Mouse (Mus musculus) cerebellum, adult 18-20 months (tissue): ENCODE measurements around the gene Rere.
"Not testable (repeated sequence)": the region's sequence is repeated elsewhere in the genome, so short reads cannot be mapped to it uniquely, and the experiment has no call there.

Source experiments
- DNase-seq, 2 experiments: peaks; one replicate each; pipeline ENCODE4 v3.0.0; 2021

The Rere gene

DNA sequence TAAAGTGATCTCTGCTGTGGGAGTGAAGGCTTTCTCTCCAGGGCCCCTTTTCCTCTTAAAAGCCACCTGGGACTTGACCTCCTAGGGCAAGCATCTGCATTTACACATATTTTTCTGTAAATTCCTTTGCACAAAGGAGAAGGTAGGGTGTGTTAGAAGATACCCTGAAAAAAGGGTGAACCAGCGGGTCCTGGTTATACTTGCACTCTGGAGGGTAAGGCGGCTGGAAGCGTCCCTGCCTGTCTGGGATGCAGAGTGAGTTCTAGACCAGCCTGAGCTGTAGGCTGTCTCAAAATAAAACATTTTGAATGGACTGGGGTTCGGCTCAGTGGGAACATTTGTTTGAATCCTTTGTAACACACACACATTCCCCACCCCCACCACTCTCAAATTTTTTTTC lies 310.2 kb downstream of the Rere start:
- no peak for DNase-seq

DNA sequence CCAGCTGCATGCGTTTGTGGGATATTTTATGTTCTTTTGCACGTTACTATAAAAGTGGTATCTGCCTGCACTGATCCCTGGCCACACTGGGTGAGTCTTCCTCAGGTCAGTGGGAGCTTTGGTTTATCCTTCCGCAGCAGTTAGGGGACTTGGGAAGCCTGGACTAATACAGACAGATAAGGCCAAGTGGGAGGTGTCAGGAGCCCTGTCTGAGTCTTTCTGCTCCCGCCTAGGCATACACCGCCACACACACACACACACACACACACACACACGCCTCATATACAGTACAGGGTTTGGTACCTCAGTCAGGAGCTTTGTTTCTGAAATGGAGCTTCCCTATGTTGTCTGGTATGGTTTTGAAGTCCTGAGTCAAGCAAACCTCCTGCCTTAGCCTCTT lies 310.6 kb downstream of the Rere start:
- DNase-seq: no peak

DNA sequence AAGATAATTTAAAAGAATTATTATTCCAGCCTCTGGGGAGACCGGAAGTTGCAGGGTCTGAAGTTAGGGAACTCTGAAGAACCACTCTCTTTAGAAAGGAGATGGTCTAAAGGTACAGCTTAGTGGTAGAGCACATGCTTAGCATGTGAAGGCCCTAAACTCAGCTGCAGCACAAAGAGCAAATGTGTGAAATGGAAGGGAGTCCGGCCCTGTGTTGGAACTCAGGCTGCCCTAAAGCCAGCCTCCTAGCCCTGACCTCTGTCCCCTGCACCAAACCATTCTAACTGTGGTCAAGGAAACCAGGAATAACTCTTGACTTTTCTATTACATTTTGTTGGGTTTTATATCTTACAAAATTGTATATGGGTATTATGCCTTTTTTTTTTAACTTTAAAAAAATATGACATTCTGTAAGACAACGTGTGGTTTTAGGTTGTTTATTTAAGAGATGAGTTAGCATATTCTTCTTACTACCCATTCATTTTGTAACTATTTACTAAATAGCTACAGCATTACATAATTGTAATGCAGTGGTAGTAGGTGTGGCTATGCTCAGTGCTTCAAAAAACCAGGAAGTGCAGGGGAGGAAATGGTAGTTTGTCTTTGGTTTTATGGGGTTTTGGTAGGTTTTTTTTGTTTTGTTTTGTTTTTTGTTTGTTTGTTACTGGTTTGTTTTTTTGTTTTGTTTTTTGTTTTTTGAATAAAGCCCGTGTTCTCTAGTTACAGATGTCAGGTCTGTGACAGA lies 312.2 kb downstream of the Rere start:
- DNase-seq: no peak

DNA sequence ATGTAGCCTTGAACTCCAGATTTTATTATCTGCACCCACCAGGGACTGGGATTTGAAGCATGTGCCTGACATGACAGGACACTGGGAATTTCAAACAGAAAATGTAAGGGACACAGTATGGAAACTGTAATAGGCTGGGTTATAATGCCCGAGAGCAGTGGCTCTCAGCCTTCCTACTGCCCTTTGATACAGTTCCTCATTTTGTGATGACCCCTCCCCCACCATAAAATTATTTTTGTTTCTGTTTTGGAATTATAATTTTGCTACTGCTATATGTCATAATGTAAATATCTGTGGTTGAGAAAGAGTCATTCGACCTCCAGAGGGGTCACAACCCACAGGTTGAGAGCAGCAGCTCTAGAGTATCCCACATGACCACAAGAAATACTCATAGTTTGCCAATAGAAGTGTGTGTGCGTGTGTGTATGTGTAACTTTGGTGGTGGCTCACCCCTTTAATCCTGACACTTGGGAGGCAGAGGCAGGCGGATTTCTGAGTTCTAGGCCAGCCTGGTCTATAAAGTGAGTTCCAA lies 312.9 kb downstream of the Rere start:
- no peak for DNase-seq

DNA sequence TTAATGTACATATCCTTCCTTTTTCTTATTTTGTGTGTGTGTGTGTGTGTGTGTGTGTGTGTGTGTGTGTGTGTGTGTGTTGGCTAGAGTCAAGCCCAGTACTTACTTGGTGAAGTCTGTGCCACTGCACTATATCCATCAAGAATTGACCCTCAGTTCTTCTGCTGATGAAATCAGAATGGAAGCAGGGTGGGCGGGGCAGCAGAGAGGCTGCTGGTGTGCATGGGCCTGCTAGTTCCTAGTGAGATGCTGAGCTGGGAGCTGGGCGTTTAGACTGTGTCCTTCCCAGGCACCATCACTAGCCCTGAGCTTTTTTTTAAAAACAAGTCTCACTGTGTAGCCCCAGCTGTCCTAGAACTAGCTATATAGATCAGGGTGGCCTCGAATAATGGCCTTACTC lies 313.6 kb downstream of the Rere start:
- no peak for DNase-seq

DNA sequence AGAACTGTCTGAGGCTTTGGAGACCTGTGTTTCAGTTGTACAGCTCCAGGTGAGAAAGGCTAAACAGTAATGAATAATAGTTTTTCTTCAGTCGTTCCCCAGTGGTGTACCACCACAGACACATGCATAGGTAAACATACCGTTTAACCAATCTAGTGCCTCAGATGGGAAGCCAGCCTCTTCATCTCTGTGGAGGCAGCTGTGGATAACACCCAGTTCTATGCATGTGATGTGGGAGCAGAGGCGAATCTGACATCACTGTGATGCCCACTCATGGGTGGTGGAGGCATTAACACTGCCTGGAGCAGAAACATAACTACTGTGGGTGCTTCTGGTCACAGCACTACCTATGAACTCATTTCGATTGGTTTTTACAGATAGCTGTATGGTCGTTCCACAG lies 314.5 kb downstream of the Rere start:
- DNase-seq: no peak

DNA sequence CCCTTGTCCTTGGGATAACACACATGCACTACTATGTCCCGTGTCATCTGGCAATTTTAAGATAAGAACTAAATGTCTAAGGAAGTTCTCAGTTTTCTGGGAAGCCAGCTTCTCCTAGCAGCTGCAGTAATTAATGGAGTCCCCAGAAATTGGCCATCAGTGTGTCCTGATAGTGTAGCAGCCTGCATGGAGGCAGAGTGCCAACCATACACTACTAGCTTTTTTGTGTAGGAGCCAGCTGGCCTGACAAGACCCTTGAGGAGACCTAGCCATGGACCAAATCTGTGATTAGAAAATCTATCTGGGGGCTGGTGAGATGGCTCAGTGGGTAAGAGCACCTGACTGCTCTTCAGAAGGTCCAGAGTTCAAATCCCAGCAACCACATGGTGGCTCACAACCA lies 317.2 kb downstream of the Rere start:
- DNase-seq: no peak

DNA sequence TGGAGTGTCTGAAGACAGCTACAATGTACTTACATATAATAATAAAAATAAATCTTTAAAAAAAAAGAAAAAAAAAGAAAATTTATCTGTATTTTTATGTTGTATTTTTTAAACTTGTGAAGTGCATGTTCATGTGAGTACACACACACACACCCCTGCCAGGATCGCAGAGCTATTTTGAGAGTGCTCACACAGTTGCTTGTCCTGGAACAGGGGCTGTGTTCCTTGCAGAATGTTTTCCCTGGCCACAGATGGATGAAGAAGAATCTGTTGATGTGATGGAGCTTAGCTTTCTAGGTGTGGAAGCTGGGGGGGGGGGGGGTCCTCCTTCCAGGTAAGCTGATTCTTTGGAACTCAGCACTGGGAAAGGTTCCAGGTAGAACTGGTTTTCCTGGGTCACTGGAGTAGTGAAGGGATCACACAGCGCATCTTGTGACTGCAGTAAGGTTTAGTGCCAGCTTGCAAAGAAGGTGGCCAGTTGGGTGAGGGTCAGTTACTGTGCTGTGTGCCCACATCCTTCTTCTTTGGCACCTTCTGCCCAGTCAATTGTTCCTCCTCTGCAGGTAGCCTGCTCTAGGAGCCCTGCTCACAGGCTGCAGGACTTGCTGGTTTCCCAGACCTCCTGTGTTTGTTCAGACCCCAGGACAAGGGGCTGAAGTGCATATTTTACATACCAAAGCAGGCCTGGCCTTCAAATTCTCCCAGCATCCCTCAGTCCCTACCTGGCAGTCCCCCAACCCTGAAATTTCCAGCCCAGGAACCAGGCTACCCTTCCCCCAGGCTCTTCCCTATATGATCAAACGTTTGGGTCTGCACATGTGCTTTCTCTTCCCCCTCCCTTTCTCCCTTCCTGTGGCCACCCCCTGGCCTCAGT lies 317.9 kb downstream of the Rere start:
- DNase-seq: no peak

DNA sequence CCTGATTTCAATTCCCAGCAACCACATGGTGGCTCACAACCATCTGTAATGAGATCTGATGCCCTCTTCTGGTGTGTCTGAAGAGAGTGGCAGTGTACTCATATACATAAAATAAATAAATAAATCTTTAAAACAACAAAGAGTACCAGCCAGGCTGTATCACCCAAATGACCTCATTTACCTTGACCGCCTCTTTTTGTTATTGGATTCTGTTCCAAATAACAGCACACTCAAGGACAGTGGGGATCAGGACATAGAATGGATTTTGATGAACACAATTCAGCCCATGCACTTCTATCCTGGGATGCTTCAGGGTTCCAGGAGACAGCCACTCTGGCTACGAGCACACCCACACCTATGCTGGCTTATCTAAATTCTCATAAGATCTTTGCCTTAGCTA lies 319.1 kb downstream of the Rere start:
- DNase-seq: not testable (repeated sequence)

DNA sequence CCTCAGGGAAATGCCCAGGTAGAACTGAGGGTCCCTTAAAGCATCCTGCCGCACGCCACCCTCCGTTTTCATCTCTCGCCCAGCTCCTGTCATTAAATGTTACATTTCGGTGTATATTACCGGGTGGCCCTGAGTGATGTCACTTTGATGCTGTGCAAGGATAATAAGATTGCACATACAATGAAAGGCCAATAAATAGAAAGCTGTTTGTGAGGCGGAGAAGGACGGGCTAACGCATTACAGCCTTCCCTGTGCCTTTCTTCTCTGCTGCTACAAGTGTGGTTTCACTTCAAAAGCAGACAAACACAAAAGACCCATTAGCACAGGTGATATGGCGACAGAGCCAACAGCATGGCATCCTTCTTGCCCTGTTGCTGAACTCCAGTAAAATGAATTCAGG lies 320.0 kb downstream of the Rere start:
- DNase-seq: no peak

DNA sequence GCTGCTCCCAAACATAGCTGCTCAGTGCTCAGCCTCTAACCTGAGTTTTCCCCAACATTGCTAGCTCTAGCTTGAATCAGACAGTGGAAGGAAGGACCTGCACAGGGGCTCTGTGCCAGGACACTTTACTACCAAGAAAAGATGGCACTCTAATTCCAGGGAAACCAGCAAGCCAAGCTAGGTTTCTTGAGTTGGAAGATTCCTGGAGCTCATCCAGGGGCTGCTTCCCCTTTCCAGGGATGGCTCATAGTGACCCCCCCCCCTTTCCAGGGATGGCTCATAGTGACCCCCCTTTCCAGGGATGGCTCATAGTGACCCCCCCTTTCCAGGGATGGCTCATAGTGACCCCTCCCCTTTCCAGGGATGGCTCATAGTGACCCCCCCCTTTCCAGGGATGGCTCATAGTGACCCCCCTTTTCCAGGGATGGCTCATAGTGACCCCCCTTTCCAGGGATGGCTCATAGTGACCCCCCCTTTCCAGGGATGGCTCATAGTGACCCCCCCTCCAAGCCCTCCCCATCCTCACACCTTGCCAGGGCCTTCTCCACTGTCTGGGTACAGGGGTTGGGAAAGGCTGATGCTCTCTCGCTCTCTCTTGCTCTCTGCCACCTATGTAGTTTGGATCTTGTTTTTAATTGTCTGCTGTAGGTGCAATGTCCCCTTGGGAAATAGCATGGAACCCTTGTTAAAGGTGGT lies 322.1 kb downstream of the Rere start:
- DNase-seq: no peak

DNA sequence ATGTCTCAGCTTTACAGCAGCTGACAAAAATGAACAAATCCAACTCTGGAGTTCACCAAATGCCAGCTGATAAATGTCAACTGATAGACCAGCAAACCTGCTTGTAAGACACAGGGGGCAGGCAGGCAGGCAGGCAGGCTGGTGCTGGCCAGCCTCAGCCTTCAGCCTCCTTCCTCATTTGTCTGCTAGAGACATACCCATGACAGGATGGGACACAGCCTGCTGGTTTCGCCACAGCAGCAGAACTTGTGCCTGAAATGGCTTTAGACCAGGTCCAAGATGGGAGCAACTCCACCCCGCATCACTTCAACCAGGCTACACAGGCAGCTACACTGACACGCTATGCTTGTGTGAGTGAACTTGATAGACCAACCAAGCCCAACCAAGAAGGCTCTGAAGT lies 324.4 kb downstream of the Rere start:
- DNase-seq: no peak

DNA sequence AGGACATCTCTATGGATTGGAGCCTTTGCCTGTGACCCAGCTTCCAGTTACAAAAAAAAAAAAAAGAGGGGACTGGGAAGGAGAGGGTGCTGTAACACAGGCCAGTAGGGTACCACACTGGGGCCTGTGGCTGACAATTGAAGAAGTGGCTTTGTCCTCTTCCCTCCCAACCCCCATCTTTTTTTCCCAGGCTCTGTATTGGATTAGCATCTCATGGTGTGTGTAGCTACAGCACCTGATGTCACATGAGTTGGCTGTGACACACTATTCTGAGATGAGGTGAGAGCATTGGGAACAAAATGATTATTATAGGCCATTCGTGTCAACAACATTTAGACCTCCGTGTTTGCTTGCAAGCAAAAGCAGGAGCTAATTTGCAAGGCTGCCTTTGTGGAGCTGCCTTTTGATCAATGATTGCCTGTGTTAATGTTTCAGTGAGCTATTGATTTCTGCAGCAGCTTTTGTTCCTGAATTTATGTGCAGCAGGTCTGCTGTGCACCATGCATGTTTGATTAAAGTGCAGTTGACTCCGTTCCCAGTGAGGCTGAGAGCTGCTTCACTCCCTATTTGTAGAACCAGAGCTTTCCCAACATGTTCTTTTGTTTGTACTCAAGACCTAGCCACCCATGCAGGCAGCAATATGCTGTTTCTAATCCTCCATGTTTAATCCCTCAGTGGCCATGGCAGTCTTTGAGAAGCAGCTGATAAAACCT lies 325.2 kb downstream of the Rere start:
- DNase-seq: no peak

DNA sequence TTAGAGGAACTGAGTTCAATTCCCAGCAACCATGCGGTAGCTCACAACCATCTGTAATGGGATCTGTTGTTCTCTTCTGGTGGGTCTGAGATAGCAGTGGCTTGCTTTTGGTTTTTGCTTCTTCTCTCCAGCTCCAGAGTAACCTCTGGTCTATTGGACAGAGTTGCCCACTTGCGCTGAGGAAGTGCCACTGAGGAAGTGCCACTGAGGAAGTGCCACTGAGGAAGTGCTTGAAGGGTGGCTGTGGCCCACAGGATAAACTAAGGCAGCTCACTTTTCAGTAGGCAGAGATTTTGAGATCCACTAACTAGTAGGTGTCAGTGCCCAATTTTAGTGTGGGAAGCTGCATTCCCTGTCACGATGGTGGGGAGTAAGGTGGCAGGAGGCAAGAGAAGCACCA lies 327.2 kb downstream of the Rere start:
- no peak for DNase-seq

DNA sequence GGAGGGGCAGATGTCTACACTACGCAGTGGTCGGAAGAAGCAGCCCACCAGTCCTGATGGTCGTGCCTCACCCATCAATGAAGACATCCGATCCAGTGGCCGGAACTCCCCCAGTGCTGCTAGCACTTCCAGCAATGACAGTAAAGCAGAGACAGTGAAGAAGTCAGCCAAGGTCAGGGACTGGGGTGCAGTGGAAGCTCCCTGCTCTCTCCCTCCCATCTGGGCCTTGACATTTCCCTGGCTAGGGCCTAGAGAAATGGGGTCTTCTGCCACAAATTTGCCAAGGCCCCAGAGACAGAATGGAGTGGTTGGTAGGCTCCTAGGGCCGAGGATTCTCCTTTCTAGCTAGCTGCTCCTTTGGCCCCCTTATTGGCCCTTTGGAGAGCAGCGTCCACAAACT lies 332.3 kb downstream of the Rere start:
- DNase-seq: no peak

DNA sequence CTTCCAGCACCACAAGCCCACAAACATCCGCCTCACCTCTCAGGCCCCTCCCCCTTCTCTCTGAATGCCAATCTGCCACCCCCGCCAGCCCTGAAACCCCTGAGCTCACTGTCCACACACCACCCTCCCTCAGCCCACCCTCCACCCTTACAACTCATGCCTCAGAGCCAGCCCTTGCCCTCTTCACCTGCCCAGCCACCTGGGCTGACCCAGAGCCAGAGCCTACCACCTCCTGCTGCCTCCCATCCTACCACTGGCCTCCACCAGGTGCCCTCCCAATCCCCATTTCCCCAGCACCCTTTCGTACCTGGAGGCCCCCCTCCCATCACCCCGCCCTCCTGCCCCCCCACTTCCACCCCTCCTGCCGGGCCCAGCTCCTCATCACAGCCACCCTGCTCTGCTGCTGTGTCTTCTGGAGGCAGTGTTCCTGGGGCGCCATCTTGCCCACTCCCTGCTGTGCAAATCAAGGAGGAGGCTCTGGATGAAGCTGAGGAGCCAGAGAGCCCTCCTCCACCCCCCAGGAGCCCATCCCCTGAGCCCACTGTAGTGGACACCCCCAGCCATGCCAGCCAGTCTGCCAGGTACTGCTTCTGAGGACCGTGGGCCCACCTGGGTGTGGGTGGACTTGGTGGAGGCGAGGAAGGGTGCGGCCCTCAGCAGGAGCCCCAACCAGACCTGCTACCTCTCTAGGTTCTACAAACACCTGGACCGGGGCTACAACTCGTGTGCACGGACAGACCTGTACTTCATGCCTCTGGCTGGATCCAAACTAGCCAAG lies 334.0 kb downstream of the Rere start:
- no peak for DNase-seq

DNA sequence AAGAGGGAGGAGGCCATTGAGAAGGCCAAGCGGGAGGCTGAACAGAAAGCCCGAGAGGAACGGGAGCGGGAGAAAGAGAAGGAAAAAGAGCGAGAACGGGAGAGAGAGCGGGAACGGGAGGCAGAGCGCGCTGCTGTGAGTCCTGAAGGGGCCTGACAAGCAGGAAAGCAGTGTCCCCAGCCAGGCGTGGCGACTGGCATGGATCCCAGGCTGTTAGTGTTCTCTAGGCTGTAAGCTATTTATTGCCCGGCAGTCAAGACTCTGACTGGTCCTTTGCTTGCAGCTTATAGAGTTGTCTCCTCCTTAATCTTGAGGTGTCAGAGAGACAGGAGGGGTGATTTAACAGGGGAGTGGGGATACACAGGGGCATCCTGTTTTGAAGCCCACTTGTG lies 334.6 kb downstream of the Rere start:
- no peak for DNase-seq

DNA sequence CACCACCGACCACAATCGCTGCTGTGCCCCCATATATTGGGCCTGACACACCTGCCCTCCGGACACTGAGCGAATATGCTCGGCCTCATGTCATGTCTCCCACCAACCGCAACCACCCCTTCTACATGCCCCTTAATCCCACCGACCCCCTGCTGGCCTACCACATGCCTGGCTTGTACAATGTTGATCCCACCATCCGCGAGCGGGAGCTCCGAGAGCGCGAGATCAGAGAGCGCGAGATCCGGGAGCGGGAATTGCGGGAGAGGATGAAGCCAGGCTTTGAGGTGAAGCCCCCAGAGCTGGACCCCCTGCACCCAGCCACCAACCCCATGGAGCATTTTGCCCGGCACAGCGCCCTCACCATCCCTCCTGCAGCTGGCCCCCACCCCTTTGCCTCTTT lies 335.4 kb downstream of the Rere start:
- DNase-seq: no peak

DNA sequence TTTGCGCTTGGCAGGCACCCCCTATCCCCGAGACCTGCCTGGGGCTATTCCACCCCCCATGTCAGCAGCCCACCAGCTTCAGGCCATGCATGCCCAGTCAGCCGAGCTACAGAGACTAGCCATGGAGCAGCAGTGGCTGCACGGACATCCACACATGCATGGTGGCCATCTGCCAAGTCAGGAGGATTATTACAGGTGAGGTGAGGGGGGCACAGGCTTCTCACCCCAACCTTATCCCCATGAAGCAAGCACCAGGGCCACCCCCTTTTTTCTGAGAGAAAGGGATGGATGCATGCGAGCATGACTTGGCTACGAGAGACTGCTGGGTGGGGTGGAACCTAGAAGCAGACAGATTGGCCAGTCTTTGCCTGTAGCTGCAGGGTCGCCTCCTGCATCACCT lies 337.6 kb downstream of the Rere start:
- DNase-seq: no peak

DNA sequence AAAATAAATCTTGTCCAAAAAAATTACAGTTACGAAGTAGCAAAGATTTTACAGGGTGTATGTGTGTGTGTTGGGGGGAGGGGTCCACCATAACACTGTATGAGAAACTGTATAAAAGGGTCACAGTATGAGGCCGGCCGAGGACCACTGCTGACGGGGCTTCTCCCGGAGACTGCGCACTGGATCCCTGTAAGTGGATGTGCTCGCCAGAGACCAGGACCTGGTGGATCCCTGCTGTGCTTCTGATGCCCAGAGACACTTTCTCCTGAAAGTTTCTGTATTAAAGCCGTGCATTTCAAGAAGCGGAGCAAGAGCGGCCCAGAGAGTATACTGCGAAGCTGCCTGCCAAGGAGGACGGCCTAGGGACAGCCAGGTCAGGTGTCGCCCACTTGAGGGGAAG lies 341.2 kb downstream of the Rere start:
- DNase-seq: no peak

DNA sequence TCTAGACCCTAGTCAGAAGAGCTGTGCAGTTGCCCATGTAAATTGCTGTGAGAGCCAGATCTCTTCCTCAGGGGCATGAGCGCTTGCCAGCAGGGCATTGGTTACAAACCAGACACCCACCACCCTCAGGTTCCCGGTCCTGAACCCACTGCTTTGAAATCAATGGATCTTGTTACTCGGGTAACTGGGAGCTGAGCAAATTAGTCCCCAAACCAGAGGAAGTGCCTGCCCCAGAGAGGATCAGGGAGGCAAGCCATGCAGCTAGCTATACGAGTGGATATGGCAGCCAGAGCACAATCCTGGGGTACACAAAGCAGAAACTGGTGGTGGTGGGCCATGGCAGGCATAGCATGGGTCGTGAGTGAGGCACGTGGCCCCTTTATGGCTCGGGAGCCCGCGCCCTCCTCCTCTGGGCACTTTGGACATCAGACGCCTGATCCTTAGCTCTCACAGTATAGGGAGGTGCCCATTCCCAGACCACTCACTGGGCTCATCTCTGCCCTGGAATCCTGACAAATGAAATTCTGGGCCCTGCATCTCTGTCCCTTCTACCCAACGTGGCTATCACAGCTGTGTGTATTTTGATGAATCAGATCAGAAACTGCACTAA lies 342.9 kb downstream of the Rere start:
- no peak for DNase-seq

DNA sequence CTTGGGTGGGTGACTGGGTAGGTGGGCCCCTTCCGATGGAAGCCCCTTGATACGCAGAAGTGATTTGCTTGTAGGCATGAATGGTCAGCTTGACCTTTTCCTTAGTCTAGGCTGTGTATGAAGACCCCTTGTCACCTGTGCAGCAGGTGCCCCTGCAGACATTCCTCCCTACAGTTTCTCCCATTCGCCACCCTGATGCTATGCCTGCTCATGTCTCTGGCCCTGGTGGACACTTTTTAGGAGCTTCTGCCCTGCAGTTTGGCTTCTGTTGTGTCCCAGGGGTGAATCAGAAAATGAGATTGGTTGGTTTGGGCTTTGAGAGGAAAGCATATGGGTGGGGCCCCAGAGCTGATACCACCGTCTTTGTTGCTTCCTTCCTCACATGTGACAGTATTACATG lies 343.5 kb downstream of the Rere start:
- DNase-seq: no peak
